Mouse (Mus musculus): Measurements from ENCODE around the gene Sptbn4.

GRCm38 (mm10) chr7:27452206-27452770 lies 4.8 kb upstream of the Sptbn4 start:
- TF ChIP-seq EP300 (IDR thresholded peaks at IDR 0.05; ENCODE audit: low read depth), result no peak
- no peak for TF ChIP-seq CTCF (IDR thresholded peaks at IDR 0.05; ENCODE audit: low read depth)
